Mouse (Mus musculus): ENCODE results near the gene Nomo1.

The Nomo1 gene

GRCm38 (mm10) chr7:46103075-46103591 lies 69.6 kb downstream of the Nomo1 start:
- 32% methylated on average over 8 of the region's 8 CpGs for WGBS

- 72% methylated on average over 8 of the region's 8 CpGs for WGBS
Measured at GRCm38 (mm10) chr7:46103771-46104170, 70.3 kb downstream of the Nomo1 start.

GRCm38 (mm10) chr7:46104256-46104915 lies 70.9 kb downstream of the Nomo1 start:
- 60% methylated on average over 27 of the region's 27 CpGs for WGBS

GRCm38 (mm10) chr7:46105484-46105883 lies 72.0 kb downstream of the Nomo1 start:
- 91% methylated on average over 7 of the region's 7 CpGs for WGBS

GRCm38 (mm10) chr7:46110079-46110478 lies 76.6 kb downstream of the Nomo1 start:
- 59% methylated on average over 3 of the region's 3 CpGs for WGBS

GRCm38 (mm10) chr7:46111212-46111817 lies 77.8 kb downstream of the Nomo1 start:
- WGBS, result 90% methylated on average over 15 of the region's 15 CpGs

GRCm38 (mm10) chr7:46111938-46112337 lies 78.4 kb downstream of the Nomo1 start:
- 82% methylated on average over 6 of the region's 6 CpGs for WGBS

GRCm38 (mm10) chr7:46113435-46113834 lies 79.9 kb downstream of the Nomo1 start:
- WGBS, result 75% methylated on average over 3 of the region's 3 CpGs

GRCm38 (mm10) chr7:46116118-46116581 lies 82.7 kb downstream of the Nomo1 start:
- WGBS, result 64% methylated on average over 10 of the region's 10 CpGs

- WGBS, result 95% methylated on average over 16 of the region's 16 CpGs
Measured at GRCm38 (mm10) chr7:46117035-46117434, 83.5 kb downstream of the Nomo1 start.

GRCm38 (mm10) chr7:46122964-46123363 lies 89.5 kb downstream of the Nomo1 start:
- WGBS, result 78% methylated on average over 4 of the region's 4 CpGs

GRCm38 (mm10) chr7:46124460-46124859 lies 91.0 kb downstream of the Nomo1 start:
- WGBS, result 71% methylated on average over 6 of the region's 6 CpGs

GRCm38 (mm10) chr7:46125340-46125739 lies 91.8 kb downstream of the Nomo1 start:
- WGBS, result 95% methylated on average over 11 of the region's 11 CpGs

- WGBS, result 59% methylated on average over 7 of the region's 7 CpGs
Measured at GRCm38 (mm10) chr7:46128196-46128595, 94.7 kb downstream of the Nomo1 start.

- WGBS, result 58% methylated on average over 7 of the region's 7 CpGs
Measured at GRCm38 (mm10) chr7:46129463-46130179, 96.1 kb downstream of the Nomo1 start.

- 72% methylated on average over 7 of the region's 7 CpGs for WGBS
Measured at GRCm38 (mm10) chr7:46130723-46131122, 97.2 kb downstream of the Nomo1 start.

- WGBS, result 11% methylated on average over 3 of the region's 3 CpGs
Measured at GRCm38 (mm10) chr7:46131266-46131665, 97.8 kb downstream of the Nomo1 start.

GRCm38 (mm10) chr7:46131806-46132205 lies 98.3 kb downstream of the Nomo1 start:
- WGBS, result 21% methylated on average over 8 of the region's 8 CpGs

- 77% methylated on average over 12 of the region's 12 CpGs for WGBS
Measured at GRCm38 (mm10) chr7:46132229-46132628, 98.7 kb downstream of the Nomo1 start.

All from cerebral cortex, adult 2 months (tissue).